Mouse (Mus musculus) CD4-positive, CD25-positive, alpha-beta regulatory T cell, adult 9 weeks (primary cell): ENCODE data around the gene Rbbp5. TPM values are rescaled to one million over a fixed set of nuclear protein-coding genes. Genes with fewer than 3 reads are reported as not detected.

ENCODE experiments used
- polyA plus RNA-seq: library from polyadenylated mRNA; unstranded; fragments of 100-300 nt; shearing (Covaris generic); gene quantifications from one replicate; pipeline ENCODE4 v1.2.1, GENCODE M21; 2017

The Rbbp5 gene
- polyA plus RNA-seq = 82.2 TPM

DNA sequence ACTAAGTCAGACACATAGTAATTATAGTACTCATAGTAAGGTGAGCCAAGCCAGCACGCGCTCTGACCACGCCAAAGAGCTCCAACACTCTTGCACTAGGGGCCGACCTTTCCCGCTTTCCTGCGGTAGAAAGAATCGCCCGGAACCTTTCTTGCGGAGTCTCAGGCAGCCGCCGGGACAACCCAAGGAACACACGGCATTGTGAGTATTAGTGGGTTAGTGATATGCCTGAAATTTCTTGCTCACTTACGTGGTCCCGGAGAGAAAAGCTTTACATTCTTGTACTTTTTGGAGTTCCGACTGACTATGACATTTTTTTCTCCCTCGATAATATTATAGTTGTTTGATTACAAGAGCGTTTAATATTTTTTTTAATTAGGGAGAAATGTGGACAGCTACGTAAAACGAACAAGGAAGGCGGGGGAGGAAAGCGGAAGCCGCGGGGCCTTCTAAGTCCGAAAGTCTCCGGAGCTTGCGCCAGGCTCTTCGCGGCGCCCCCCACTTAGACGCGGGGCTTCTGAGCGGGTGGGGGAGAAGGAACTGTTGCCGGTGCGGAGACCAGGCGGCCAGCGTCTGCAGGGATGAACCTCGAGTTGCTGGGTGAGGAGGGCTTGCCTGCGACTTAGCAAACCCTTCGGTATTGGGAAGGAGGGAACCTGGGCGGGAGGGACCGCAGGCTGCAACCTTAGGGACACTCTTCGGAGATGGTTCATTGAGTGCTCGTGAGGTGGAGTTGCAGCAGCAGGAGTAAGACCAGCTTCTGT, at the start of gene Rbbp5:
Gene Rbbp5 (plus strand): TSS at position 438 of the 764 bp plus-strand sequence.

DNA sequence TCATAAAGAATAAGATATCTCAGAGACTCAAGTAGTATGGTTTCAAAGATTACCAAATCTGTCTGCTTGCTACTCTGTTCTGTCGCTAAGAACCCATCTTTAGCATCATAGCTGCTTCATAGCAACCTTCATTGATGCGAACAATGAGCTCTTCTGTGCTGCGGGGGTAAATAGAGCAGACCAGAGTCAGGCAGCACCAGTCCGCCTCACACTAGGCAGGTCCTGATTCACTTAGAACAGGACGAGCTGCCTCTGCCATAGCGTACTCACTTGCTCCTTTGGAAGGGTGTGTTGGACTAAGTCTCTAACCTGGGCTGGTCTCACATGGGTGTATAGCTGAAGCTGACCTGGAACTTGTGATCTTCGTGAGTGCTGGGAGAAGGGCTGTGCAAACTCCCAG, 28.9 kb downstream of the Rbbp5 start, which contains the start of gene Tmem81:
Gene Tmem81 (plus strand): TSS at position 173 of the 400 bp plus-strand sequence.

DNA sequence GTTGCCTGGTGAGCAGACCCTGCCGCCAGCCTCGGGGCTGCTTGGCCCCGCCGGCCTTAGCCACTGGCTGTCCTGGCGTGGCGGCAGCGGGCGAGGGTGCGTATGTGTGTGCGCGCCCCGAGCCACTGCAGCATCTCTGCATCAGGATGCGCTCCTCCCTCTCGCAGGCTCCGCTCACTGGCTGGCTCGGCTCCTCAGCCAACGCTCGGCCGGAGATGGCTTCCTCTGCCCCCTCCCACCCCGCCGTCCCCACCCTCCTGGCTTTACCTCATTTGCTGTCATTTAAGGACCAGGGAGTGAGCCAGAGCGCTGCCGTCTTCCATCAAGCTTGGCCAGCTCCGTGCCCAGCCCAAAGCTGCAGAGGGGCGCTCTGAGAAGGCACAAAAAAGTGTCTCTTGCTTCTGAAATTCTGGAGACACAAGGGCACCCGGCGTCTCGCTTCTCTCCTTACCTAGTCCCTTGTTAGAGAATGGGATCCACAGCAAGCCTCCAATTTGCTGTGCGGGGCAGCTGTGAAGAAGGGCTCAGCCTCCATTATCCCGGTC, 65.7 kb downstream of the Rbbp5 start, which contains the start of gene Cntn2:
Gene Cntn2 (minus strand): TSS at position 495 of the 545 bp plus-strand sequence.

Other genes starting within 250 kb of the Rbbp5 start
- not detected for gene Gm10188, start 247.6 kb upstream of the Rbbp5 start, polyA plus RNA-seq
- not detected for gene Klhdc8a, start 178.7 kb upstream of the Rbbp5 start, polyA plus RNA-seq
- gene Nuak2, start 161.2 kb upstream of the Rbbp5 start, polyA plus RNA-seq = 3.3 TPM
- 0.53 TPM for gene Tmcc2, start 86.1 kb upstream of the Rbbp5 start, polyA plus RNA-seq
- 5.2 TPM for gene Dstyk, start 59.8 kb upstream of the Rbbp5 start, polyA plus RNA-seq
- gene Tmem81, start 28.9 kb downstream of the Rbbp5 start, polyA plus RNA-seq = 15.1 TPM
- gene Cntn2, start 65.9 kb downstream of the Rbbp5 start, polyA plus RNA-seq = not detected